ENCODE assay signal across 22 mouse cellular contexts in genomic region chr5:119776106-119776887, GRCm38 (mm10). TPM values are rescaled to one million over a fixed set of nuclear protein-coding genes. Genes with fewer than 3 reads are reported as not detected.
A peak's percentile ranks its signal among the peaks of the same experiment; 100 is the strongest.
DNase-seq lines count a peak whose midpoint lies in the region; ATAC-seq lines count a peak whose summit lies in the region.
"Had no signal": no experiment of that assay in that cellular context is flagged by ENCODE, and none has a peak within 500 bp of the region (broad histone marks: within the 10 kb centered on the region; RNA-seq: fewer than 3 reads in every experiment).

No protein-coding gene starts in this region.

- H3K27me3 ChIP-seq in forebrain, embryonic 12.5 days = peaks cover 34% of the 10 kb centered on the region

- no peaks in the 10 kb centered on the region for H3K4me1 ChIP-seq in forebrain, embryonic 12.5 days
- H3K4me1 ChIP-seq: forebrain, embryonic 13.5 days; hindbrain, embryonic 10.5 days; midbrain, embryonic 12.5 days; neural tube, embryonic 12.5 days had no signal

- no peak overlapping the region for H3K4me3 ChIP-seq in forebrain, embryonic 12.5 days (replicated peaks)
- H3K4me3 ChIP-seq: forebrain, embryonic 13.5 days; hindbrain, embryonic 10.5 days; left cerebral cortex, adult 2 months; limb, embryonic 10.5 days; midbrain, embryonic 12.5 days; neural tube, embryonic 12.5 days had no signal

- H3K9ac ChIP-seq in forebrain, embryonic 12.5 days = no peak overlapping the region
- H3K9ac ChIP-seq: forebrain, embryonic 13.5 days; midbrain, embryonic 12.5 days; neural tube, embryonic 12.5 days had no signal

- no peaks in the 10 kb centered on the region for H3K36me3 ChIP-seq in forebrain, embryonic 12.5 days (replicated peaks)
- H3K36me3 ChIP-seq: hindbrain, embryonic 10.5 days; limb, embryonic 10.5 days; midbrain, embryonic 12.5 days; neural tube, embryonic 12.5 days had no signal

- H3K4me2 ChIP-seq in forebrain, embryonic 12.5 days = no peak overlapping the region
- H3K4me2 ChIP-seq: forebrain, embryonic 13.5 days; midbrain, embryonic 12.5 days; neural tube, embryonic 12.5 days had no signal

- no peak overlapping the region for H3K27ac ChIP-seq in forebrain, embryonic 12.5 days
- H3K27ac ChIP-seq: forebrain, embryonic 13.5 days; hindbrain, embryonic 10.5 days; hindbrain, postnatal 0 days; left cerebral cortex, adult 2 months; limb, embryonic 10.5 days; midbrain, embryonic 12.5 days; neural tube, embryonic 12.5 days had no signal

- no peaks in the 10 kb centered on the region for H3K9me3 ChIP-seq in forebrain, embryonic 12.5 days
- H3K9me3 ChIP-seq: forebrain, embryonic 13.5 days; hindbrain, embryonic 10.5 days; limb, embryonic 10.5 days; midbrain, embryonic 12.5 days; neural tube, embryonic 12.5 days had no signal

- WGBS in forebrain, embryonic 12.5 days = 76% methylated on average over 9 of the region's 9 CpGs

- intact Hi-C loops in heart, postnatal 36 days (cut with DNase I) = no loop called here

- no peak for ATAC-seq in forebrain, embryonic 12.5 days (ENCODE audit: low FRiP score)
- ATAC-seq: forebrain, embryonic 13.5 days; hindbrain, postnatal 0 days; intestine, postnatal 0 days had no signal

- peak; percentile 10 to 28 for DNase-seq in heart, adult 18-20 months
- DNase-seq in heart, postnatal 36 days = no peak
- DNase-seq in adrenal gland, postnatal 14 days = peak; percentile 22
- DNase-seq in lung, adult 18-20 months = peak; percentile 34 to 41
- peak; percentile 50 for DNase-seq in lung, postnatal 14 days
- DNase-seq in layer of hippocampus, adult 11-12 months (ENCODE audit: low spot score) = no peak
- DNase-seq: B cell, adult 2 months; cerebellum, adult 18-20 months; gastrocnemius, postnatal 10 days; right cerebral cortex, postnatal 4 days; thymus, adult 2 months had no signal

RNA-seq across cellular contexts. Expression of gene Tbx5, which starts 56.2 kb away (rescaled TPM):
- 10 to 100 TPM; 18.5 to 25.8 TPM for total RNA-seq in heart, adult 18-20 months (2021)
- total RNA-seq in heart, postnatal 36 days (2021) = 10 to 100 TPM; 26.5 to 40.1 TPM
- total RNA-seq in adrenal gland, postnatal 14 days (2021) = 2.8 and 3.5 TPM in 2 replicates
- 0.08 and 0.11 TPM in 2 replicates for polyA plus RNA-seq in forebrain, embryonic 12.5 days (2016; fragmentation: Nextera tagmentation; extraction: Ambion mirVana)
- total RNA-seq: hindbrain, postnatal 0 days; left cerebral cortex, adult 2 months; liver, adult 2 months had no signal
- polyA plus RNA-seq: frontal cortex, adult 2 months; hindbrain, embryonic 10.5 days; intestine, postnatal 0 days; liver, adult 2 months; neural tube, embryonic 12.5 days had no signal

Comparison
In these comparisons a context has a peak if more than half of its experiments do, and no peak if none do; other contexts are left out.
1. DNase-seq: peak in heart, adult 18-20 months (2 of 2), adrenal gland, postnatal 14 days (single experiment), lung, adult 18-20 months (2 of 2) and lung, postnatal 14 days (single experiment); none in heart, postnatal 36 days (0 of 2) and layer of hippocampus, adult 11-12 months (single experiment).